Mouse (Mus musculus) ES-Bruce4 (cell line): Measurements from ENCODE around the gene Wdtc1.

ENCODE experiments used
- CTCF ChIP-seq: IDR thresholded peaks from one replicate; pipeline ENCODE4 v1.8.1; 2011; ENCODE audit warnings: low read depth, low read length
- EP300 ChIP-seq: IDR thresholded peaks from 2 replicates; pipeline ENCODE4 v1.6.1; 2011; ENCODE audit warnings: low read depth, low read length; ENCODE audit not compliant: insufficient read depth
- POLR2A ChIP-seq: IDR thresholded peaks from one replicate; pipeline ENCODE4 v1.8.1; 2011; ENCODE audit warnings: low read length; ENCODE audit not compliant: insufficient read depth

GRCm38 (mm10) chr4:133397299-133397698 lies 44.0 kb upstream of the Wdtc1 start:
- TF ChIP-seq CTCF (no peak), POLR2A (no peak), EP300 (no peak)
